Comparison of ENCODE assay signal across 25 mouse cellular contexts in the genomic region with DNA sequence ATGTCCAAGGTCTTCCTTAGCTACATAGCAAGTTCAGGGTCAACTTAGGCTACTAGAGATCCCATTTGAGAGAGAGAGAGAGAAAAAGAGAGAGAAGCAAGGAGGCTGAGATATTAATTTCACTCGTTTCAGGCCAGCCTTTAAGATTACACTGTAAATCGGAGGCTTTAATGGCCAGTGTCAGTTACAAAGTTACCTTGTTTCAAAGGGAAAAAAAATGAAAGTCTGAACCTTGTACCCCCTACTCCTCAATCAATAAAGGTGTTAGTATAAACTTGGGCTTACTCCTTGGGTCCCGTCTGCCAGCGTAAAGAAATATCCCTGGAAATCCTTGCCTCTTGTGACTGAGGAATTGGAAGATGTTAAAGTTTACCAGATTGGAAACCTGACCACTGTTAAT.
"Had no signal": no experiment of that assay in that cellular context is flagged by ENCODE, and none has a peak within 500 bp of the region (broad histone marks: within the 10 kb centered on the region; RNA-seq: fewer than 3 reads in every experiment).

No protein-coding gene starts in this region.

- H3K4me1 ChIP-seq: limb, embryonic 10.5 days; liver, embryonic 15.5 days; lung, embryonic 15.5 days; megakaryocyte, embryonic 14.5 days; midbrain, embryonic 10.5 days; midbrain, embryonic 13.5 days; stomach, embryonic 15.5 days had no signal

- ATAC-seq: hindbrain, postnatal 0 days; inflammation-experienced regulatory T-cells, adult 6 months; liver, embryonic 12.5 days; midbrain, embryonic 16.5 days had no signal

- H3K4me3 ChIP-seq: limb, embryonic 10.5 days; limb, embryonic 13.5 days; liver, embryonic 12.5 days; liver, embryonic 15.5 days; lung, embryonic 15.5 days; megakaryocyte, embryonic 14.5 days; midbrain, embryonic 10.5 days; midbrain, embryonic 13.5 days; myocyte; stomach, embryonic 15.5 days had no signal

- H3K27ac ChIP-seq: hindbrain, postnatal 0 days; limb, embryonic 10.5 days; limb, embryonic 13.5 days; liver, embryonic 12.5 days; liver, embryonic 15.5 days; lung, embryonic 15.5 days; midbrain, embryonic 10.5 days; midbrain, embryonic 13.5 days; stomach, embryonic 15.5 days had no signal

- H3K36me3 ChIP-seq: limb, embryonic 10.5 days; limb, embryonic 13.5 days; liver, embryonic 12.5 days; liver, embryonic 15.5 days; lung, embryonic 15.5 days; midbrain, embryonic 10.5 days; midbrain, embryonic 13.5 days; stomach, embryonic 15.5 days had no signal

- DNase-seq: kidney, adult 2 months; kidney, postnatal 25 days; layer of hippocampus, adult 9-11 months; liver; lung, adult 18-20 months; lung, postnatal 10 days; lung, postnatal 36 days; right cerebral cortex, adult 18-20 months; right cerebral cortex, postnatal 14 days; right cerebral cortex, postnatal 4 days; spleen, adult 18-20 months; thymus, postnatal 25 days had no signal

- H3K9ac ChIP-seq: limb, embryonic 13.5 days; liver, embryonic 12.5 days; liver, embryonic 15.5 days; lung, embryonic 15.5 days; midbrain, embryonic 13.5 days; stomach, embryonic 15.5 days had no signal

- H3K27me3 ChIP-seq: limb, embryonic 13.5 days; liver, embryonic 12.5 days; liver, embryonic 15.5 days; lung, embryonic 15.5 days; megakaryocyte, embryonic 14.5 days; midbrain, embryonic 13.5 days; stomach, embryonic 15.5 days had no signal

- H3K9me3 ChIP-seq: limb, embryonic 10.5 days; limb, embryonic 13.5 days; liver, embryonic 12.5 days; liver, embryonic 15.5 days; lung, embryonic 15.5 days; megakaryocyte, embryonic 14.5 days; midbrain, embryonic 10.5 days; midbrain, embryonic 13.5 days; stomach, embryonic 15.5 days had no signal

- H3K4me2 ChIP-seq: limb, embryonic 13.5 days; liver, embryonic 12.5 days; liver, embryonic 15.5 days; lung, embryonic 15.5 days; midbrain, embryonic 13.5 days; stomach, embryonic 15.5 days had no signal
